Mouse (Mus musculus) frontal cortex, postnatal 10 days (tissue): ENCODE measurements around the gene 4933428G20Rik.

ENCODE experiments used
- DNase-seq, 2 experiments: peaks; one replicate each; pipeline ENCODE4 v3.0.0; 2022; ENCODE audit warnings: low spot score in 2 of 2, mixed read lengths in 1 of 2

The 4933428G20Rik gene

GRCm38 (mm10) chr11:97462538-97462937 lies 37.6 kb downstream of the 4933428G20Rik start:
- DNase-seq: no peak

DNA sequence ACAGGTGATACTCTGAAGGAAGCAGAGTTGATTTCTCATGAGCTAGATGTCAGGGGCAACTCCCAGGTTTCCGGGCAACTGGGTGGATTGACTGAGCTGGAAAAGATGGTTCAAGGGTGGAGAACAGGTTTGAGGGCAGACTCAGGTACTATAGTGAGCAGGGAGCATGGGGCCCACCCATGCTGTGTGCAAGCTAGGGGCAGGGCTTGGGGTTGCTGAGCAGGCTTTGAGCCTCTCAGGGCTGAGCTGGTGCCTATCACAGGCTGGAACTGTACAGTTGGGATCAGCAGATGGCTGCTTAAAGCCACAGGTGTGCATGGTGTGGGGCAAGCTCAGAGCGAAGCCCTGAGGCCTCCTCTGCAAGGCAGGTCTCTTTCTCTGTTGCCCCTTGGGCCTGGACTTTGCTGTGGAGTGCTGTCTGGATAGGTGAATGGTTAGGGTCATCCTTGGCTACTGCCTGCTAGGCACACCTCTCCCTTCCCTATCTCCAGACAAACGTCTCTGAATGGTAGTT lies 38.8 kb downstream of the 4933428G20Rik start:
- DNase-seq: no peak

- DNase-seq: no peak
Observed at GRCm38 (mm10) chr11:97457120-97457519, 43.0 kb downstream of the 4933428G20Rik start.

GRCm38 (mm10) chr11:97451625-97452024 lies 48.5 kb downstream of the 4933428G20Rik start:
- DNase-seq: no peak

DNA sequence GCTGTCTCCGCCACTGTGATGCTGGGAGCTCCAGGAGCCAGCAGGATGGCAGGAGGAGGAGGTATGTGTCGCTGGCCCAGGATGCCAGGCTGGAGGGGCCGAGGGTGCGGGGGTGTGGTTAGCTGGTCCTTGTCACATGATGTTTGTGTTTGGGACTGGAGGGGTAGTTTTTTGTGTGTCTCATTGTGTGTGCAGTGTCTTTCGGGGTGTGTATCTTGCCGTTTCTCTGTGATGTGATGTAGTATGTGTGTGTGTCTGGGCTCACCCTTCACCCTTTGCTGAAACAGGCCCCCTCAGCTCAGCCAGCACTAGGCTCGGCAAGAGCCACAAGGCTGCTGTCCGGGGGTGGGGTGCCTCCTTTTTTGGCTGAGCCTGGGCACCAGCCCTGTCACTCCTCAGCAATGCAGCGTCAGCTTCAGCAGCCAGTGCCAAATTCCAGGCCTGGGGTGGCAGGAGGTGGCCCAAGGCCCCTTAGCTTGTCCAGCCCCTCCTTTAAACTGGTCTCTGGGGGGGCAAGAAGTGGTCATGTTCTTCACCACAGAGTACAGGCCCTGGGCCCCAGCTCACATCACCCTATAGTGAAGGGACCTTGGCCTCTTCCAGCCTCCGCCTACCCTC lies 49.7 kb downstream of the 4933428G20Rik start:
- no peak for DNase-seq

GRCm38 (mm10) chr11:97449601-97450293 lies 50.4 kb downstream of the 4933428G20Rik start:
- peak; percentile 71 to 76 for DNase-seq

- no peak for DNase-seq
Observed at GRCm38 (mm10) chr11:97448611-97449394, 51.3 kb downstream of the 4933428G20Rik start.

DNA sequence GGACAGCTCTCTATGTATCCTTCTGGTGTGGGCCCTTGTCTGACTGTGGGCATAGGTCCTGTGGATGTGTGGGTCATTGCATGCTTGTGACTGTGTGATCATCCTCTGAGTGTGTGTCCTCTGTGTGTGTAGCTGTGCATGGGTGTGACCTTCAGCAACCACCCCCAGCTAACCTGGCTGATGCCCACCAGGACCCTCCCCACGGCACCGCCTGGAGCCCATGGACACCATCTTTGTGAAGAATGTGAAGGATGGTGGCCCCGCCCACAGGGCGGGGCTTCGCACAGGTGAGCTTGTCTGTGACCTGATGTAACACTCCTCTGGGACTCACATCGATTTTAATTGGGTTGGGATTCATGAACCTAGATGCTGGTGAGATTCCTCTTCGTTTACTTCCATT lies 52.2 kb downstream of the 4933428G20Rik start:
- DNase-seq: no peak

DNA sequence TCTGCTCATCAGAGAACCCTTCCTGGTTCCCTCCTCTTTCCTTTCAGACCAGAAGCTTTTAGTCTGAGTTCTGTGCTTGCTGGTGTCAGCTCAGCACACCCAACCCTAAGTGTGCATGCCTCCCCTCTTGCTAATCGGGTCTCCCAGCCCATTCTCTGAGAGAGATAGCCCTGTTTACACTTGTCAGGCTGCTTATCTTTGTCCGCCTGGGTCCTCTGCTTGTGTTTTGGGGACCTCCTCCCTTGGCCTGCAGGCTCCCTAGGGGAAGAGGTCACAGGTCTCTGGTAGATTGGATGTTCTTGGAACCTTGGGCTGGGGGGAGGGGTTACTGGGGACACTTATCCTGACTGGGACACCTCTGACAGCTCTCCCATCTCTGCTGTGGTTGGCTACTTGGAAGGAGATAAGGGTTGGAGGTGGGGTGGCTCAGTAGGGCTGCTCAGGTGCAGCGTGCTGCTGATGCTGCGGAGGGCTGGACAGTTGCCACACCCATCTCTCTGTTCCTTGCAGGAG lies 54.1 kb downstream of the 4933428G20Rik start:
- DNase-seq: no peak

GRCm38 (mm10) chr11:97445596-97445995 lies 54.5 kb downstream of the 4933428G20Rik start:
- no peak for DNase-seq

DNA sequence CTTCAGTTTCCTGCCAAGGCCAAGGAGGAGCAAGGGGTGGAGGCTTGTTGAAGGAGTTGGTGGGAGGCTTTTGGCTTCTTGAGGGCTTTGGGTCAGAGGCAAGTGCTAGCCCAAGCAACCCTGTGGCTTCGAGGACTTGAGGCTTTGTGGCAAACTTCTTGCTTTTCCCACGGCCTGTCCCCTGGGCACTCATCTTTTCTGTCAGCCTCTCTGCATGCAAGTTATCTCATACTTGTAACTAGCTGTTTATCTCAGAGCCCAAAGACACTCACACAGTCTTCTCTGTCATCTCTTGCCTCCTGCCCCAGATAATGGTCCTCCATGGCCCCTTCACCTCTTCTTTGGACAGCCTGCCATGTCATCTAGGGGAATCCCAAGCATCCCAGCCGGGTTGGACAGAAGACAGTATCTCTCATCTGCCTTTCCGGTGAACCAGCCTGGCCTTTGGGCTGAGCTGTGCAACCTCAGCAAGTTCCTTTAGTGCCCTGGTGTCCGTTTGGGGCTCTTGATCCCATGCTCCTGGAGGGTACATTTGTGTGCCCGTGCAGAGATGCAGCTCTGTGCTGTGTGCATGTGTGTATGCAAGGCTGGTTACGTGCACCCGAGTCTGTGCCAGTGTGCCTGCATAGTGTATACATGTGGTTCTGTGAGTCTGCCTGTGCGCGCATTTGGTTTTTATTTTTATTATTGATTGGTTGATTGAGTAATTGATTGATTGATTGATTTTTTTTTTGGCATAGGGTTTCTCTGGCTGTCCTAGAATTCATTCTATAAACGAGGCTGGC lies 57.1 kb downstream of the 4933428G20Rik start:
- DNase-seq: no peak

- DNase-seq: no peak
Observed at GRCm38 (mm10) chr11:97441658-97442125, 58.4 kb downstream of the 4933428G20Rik start.

GRCm38 (mm10) chr11:97441036-97441657 lies 59.0 kb downstream of the 4933428G20Rik start:
- DNase-seq: no peak
